Mouse (Mus musculus): Measurements from ENCODE around the gene Cmtm2a. TPM values are rescaled to one million over a fixed set of nuclear protein-coding genes. Genes with fewer than 3 reads are reported as not detected.
"Not testable (repeated sequence)": the region's sequence is repeated elsewhere in the genome, so short reads cannot be mapped to it uniquely, and the experiment has no call there.

The Cmtm2a gene
- not detected for total RNA-seq (2021)
- long read RNA-seq, experiment 1 = 0 reads
- long read RNA-seq, experiment 2 = 0 reads

GRCm38 (mm10) chr8:104293081-104293480 is at the start of gene Cmtm2a:
Gene Cmtm2a (minus strand): TSS chr8:104293181.
- not testable (repeated sequence) for DNase-seq

GRCm38 (mm10) chr8:104342426-104342825 is 49.4 kb upstream of the Cmtm2a start:
- no peak for DNase-seq

- no peak for DNase-seq
These were observed 48.7 kb upstream of the Cmtm2a start for GRCm38 (mm10) chr8:104341678-104342077.

GRCm38 (mm10) chr8:104341106-104341561 is 48.2 kb upstream of the Cmtm2a start:
- DNase-seq = peak; percentile 85

GRCm38 (mm10) chr8:104340233-104341105 is 47.5 kb upstream of the Cmtm2a start:
- peak; percentile 88 for DNase-seq

DNA sequence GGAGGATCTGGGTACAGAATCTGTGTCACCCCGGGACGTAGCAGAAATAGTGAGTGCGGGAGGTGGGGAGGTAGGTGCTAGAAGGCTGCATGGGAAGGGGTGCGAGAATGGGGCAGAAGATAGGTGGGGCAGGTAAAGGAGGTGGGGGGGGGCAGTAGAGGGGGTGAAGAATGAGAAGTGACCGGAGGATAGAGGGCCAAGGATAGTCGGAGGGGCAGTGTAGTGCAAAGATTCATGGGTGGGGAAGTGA is 46.9 kb upstream of the Cmtm2a start:
- DNase-seq = no peak

- peak; percentile 46 for DNase-seq
These were observed 46.4 kb upstream of the Cmtm2a start, which contains the start of gene Cmtm3 for GRCm38 (mm10) chr8:104339229-104339982. Gene Cmtm3 (plus strand): TSS chr8:104339410.

DNA sequence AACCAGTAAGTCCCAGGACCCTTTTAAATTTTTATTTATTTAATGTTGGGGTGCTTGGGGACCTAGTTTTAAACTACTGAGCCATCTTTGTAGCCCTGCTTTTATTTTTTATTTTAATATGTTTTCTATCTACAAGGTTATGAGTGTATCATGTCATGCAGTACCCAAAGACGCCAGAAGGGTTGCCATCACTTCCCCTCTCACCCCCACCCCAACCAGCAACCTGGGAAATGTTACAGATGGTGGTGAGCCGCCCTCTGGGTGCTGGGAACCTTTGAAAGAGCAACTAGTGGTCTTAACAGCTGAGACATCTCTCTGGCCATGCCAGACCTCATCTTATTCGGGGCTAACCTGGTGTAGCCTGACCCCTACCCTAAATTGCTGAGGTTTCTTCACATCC is 44.9 kb upstream of the Cmtm2a start:
- DNase-seq = no peak

- DNase-seq = no peak
These were observed 43.8 kb upstream of the Cmtm2a start for GRCm38 (mm10) chr8:104336806-104337205.

- DNase-seq = no peak
These were observed 41.2 kb upstream of the Cmtm2a start for GRCm38 (mm10) chr8:104334196-104334595.

GRCm38 (mm10) chr8:104333786-104334185 is 40.8 kb upstream of the Cmtm2a start:
- DNase-seq = no peak

DNA sequence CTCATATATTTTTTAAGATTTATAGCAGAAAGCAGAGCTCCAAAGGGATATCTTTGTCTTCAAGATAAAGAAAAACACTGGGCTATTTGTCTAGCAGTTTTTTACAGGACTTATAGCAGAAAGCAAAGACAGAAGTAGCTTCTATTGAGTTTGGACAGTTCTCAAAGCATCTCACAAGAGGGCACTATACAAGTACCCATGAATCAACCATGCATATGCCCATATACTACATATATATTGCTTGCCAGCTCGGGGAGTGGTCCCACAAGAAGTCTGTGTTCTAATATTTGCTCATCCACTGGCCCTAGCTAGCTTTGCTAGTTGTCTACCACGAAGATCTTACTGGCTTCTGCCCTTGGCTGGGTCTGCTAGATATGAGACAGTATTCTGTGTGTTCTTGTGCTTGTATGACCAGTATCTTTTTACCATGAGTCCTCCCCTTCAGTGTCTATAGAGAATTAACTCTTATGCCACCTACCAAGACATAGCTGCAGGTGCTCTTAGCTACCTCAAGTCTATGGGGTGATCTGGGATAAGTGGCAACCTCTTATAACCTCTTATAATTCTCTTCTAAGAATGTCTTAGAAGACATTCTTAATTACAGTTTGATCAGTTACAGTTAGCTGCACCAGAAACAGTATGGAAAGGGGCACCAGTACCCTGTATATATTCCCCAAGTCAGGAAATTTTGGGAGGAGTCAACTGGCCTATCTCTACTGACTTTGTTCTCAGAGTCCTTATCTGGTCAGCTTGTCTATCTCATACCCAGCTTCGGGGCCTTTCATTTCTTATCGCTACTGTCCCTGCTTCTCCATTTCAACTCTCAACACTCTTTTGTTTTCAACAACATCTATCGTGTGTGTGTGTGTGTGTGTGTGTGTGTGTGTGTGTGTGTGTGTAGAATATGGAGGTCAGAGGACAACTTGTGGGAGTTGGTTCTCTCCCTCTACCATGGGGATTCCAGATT is 40.0 kb upstream of the Cmtm2a start:
- no peak for DNase-seq

- not testable (repeated sequence) for DNase-seq
These were observed 28.9 kb upstream of the Cmtm2a start, which contains the start of gene Cmtm2b for GRCm38 (mm10) chr8:104321930-104322329. Gene Cmtm2b (plus strand): TSS chr8:104322230.

GRCm38 (mm10) chr8:104321267-104321666 is 28.3 kb upstream of the Cmtm2a start, which contains the start of gene Gm11020:
Gene Gm11020 (plus strand): TSS chr8:104321567.
- DNase-seq = not testable (repeated sequence)

GRCm38 (mm10) chr8:104313311-104313710 is 20.3 kb upstream of the Cmtm2a start:
- no peak for DNase-seq

- not testable (repeated sequence) for DNase-seq
These were observed 19.0 kb upstream of the Cmtm2a start for GRCm38 (mm10) chr8:104312023-104312422.

GRCm38 (mm10) chr8:104309441-104310155 is 16.6 kb upstream of the Cmtm2a start, which contains the start of the genes Gm45711 and Cmtm1:
Gene Gm45711 (minus strand): TSS chr8:104310081.
Gene Cmtm1 (minus strand): TSS chr8:104310145.
- DNase-seq = peak; percentile 75

GRCm38 (mm10) chr8:104308341-104308740 is 15.4 kb upstream of the Cmtm2a start:
- DNase-seq = not testable (repeated sequence)

DNA sequence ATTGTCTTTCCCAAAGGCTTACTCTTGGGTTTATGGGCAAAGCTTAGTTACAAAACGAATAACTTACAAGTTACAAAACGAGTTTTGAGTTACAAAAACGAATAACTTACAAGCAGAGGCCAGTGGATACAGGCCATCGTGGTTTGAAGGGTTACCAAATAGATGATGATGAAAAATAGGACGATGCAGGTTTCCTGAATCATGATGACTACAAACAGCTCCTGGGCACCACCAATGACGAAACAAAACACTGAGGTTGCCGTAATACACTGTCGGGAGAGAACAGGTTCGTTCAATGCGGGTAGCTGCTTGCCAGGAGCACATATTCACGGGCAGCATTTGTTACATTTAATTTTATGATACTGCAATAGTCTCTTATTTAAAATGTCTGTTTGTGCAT is 12.0 kb upstream of the Cmtm2a start:
- no peak for DNase-seq

DNA sequence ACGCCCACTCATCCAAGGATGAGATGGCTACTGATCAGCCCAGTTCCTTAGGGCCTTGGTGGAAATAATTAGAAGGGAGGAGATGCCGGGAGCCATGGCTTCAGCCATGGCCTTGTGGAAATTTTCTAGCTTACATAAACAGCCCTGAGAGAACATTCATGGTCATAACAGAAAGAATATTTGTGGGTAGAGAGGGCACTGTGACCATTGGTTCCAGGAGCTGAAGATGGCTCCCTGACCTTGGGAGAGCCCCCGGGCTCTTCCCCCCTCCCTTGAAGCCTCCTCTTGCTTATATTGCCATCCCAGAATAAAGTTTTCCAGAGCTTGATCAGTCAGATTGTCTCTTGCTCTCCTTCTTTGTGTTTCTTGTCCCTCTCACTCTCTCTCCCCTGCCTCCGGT is 9.6 kb upstream of the Cmtm2a start:
- not testable (repeated sequence) for DNase-seq

GRCm38 (mm10) chr8:104301577-104301976 is 8.6 kb upstream of the Cmtm2a start:
- DNase-seq = not testable (repeated sequence)
